Mouse (Mus musculus): Measurements from ENCODE around the gene Tmem94. TPM values are rescaled to one million over a fixed set of nuclear protein-coding genes. Genes with fewer than 3 reads are reported as not detected.

Gene Tmem94
- polyA plus RNA-seq, 1 experiment from 2014 or later, result 8.3 TPM

DNA sequence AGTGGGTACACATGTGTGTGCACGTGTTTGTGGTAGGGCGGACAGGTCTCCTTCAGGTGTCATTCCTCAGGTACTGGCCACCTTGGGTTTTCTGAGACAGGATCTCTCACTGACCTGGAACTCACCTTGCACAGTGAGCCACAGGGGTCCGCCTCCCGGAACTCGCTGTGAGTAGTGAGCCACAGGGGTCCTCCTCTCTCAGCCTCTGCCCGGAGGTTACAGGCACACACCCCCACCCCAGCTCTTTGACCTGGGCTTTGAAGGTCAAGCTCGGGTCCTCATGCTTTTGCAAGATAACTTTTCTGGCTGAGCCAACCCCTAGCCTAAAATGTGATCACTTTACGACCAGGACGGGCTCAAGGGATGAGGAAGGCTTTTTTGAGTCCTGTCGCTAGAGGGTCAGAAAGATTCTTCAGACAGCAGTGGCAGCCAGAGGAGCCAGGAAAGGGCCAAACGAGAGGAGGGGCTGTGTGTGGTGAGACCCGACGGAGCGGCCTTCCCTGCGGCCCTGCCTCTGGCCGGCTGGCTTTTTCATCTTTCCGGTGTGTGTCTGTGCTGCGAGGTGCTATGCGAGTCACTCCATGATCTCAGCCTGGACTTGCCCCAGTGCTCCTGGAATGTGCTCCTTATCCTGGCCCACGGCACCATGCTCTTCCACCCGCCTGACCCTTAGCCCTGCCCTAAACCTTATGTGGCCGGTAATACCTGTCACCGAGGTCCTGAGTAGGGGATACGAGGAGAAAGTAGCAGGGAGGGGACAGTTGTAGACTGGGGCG, 65.5 kb downstream of the Tmem94 start:
- no peak for DNase-seq (ENCODE audit: low spot score)

DNA sequence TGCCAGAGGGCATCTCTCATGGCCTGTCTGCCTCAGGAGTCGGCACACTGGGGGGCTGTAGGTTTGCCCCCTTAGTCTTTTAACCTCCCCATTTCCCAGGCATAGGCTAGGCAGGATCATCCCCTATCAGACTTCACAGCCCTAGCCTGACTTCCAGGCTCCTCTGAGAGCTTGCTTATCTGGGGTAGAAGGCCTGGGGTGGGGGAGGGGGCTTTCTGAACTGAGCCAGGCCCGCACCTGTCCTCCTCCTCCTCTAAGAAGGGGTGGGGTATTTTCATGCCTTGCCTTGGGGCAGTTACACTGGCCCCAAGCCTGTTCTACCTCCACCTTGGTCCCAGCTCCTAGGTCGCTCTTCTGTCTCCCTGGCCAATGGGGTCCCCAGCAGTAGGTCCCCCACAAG, 66.3 kb downstream of the Tmem94 start:
- no peak for DNase-seq (ENCODE audit: low spot score)

DNA sequence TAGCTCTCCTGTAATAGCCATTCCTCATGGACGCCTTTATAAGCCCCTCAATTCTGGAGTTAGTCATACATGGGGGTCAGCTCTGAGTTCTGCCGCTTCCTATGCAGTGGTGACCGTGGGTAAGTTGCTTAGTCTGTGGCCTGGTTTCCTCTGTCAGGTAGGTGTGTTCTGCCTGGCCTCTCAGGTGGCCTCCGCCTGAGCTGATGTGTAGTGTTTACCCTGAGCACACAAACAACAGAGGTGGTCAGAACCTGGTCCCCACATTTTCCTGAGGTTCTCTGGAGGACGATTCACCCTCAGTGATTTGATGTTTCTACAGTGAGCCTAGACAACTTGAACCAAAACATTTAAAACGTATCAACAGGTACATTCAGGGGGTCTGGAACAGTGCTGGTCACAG, 66.8 kb downstream of the Tmem94 start:
- no peak for DNase-seq (ENCODE audit: low spot score)

DNA sequence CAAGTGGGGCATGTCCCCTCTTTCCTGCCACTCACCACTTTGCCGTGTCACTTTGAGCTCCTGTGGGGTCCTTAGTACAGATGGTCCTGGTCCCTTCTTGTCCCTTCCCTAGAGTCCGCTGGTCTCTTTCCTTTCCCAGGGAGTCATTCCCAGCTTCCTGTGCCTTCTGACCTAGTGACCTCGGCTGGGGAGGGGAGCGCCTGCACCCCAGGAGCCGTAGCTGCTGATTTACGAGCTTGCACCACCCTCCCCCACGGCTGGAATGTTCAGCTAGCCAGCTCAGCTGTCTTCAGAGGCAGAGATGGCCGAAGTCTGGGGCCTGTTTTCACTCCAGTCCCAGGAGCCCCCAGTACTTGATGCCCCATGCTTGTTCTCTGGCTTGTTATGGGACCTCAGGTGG, 67.3 kb downstream of the Tmem94 start:
- DNase-seq (ENCODE audit: low spot score), result no peak

DNA sequence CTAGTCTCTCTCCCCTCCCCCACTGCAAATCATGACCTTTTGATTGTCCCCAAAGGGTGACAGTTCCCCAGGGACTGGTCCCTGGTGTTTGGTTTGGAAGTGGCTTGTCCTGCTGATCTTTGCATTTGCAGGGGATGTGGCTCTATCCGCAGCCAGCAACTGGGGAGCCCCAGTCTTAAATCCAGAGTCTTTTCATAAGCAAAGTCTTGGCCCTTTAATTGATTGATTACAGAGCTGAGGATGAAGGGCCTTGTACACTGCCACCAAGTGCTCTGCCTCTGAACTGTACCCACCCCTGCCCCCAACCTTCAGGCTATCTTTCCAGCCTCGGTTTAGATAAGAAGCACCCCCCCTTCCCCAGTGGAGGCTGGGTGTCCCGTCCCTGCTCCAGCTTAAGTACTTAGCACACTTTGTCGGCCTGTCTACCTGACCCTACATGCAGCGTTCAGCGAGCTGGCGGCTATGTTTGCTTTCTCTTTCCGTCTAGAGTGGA, 67.8 kb downstream of the Tmem94 start:
- no peak for DNase-seq (ENCODE audit: low spot score)

- no peak for DNase-seq (ENCODE audit: low spot score)
Measured at GRCm38 (mm10) chr11:115834033-115834432, 68.8 kb downstream of the Tmem94 start.

DNA sequence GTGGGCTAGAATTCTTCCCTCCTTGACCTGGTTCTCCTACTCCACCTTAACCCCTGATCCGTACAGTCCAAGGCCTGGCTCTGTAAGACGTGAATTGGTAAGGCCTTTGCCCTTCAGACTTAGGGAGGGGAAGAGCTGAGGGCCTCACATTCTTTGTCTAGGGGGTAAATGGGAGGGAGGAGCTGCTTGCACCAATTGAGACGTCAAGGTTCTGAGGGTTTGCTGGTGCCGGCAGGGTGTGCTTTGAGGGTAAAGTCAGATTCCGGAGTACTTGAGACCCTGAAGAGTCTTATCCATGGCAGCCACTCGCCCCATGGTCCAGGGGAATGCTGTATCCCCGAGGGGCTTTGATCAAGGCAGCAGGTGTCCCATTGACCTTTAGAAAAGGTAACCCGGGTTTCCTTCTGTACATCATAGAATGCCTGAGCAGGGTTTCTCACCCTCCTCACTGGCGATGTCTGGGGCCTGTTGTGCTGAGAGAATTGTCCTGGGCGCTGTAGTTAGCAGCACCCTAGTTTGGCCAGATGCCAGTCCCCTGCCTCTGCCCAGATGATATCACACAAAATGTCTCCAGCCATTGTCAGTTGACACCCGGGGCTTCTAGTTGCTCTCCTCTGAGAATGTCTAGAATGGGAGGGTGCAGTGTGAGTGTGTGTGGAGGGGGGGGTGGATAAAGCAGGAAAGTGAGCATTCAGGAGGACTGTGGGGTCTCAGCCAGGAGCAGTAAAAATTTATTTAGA, 71.6 kb downstream of the Tmem94 start:
- DNase-seq (ENCODE audit: low spot score), result no peak

GRCm38 (mm10) chr11:115837606-115838345, 72.5 kb downstream of the Tmem94 start:
- DNase-seq (ENCODE audit: low spot score), result no peak

- DNase-seq (ENCODE audit: low spot score), result no peak
Measured at GRCm38 (mm10) chr11:115838895-115839311, 73.7 kb downstream of the Tmem94 start.

DNA sequence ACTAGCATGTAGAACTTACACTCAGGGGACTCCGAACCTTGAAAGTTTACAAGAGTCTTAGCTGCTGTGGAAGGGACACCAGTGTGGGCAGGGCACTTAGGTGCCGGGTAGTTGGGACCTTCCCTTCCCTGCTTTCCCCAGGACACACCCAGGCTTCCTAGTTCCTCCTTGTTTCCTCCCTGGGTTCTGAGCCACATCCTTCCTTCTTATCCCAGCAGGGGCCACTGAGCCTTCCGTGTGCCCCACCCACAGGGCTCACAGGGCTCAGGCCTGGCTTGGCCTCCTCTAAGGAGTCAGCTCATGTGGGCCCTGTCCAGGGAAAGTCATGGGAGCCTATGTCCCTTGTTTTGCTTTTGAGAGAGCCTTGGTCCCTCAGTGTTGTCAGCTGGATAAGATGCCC, 74.5 kb downstream of the Tmem94 start:
- no peak for DNase-seq (ENCODE audit: low spot score)

- no peak for DNase-seq (ENCODE audit: low spot score)
Measured at GRCm38 (mm10) chr11:115841044-115841443, 75.8 kb downstream of the Tmem94 start.

GRCm38 (mm10) chr11:115841961-115842550, 76.8 kb downstream of the Tmem94 start:
- DNase-seq (ENCODE audit: low spot score), result no peak

- no peak for DNase-seq (ENCODE audit: low spot score)
Measured at GRCm38 (mm10) chr11:115843141-115843890, 78.1 kb downstream of the Tmem94 start.

GRCm38 (mm10) chr11:115843891-115844239, 78.6 kb downstream of the Tmem94 start:
- no peak for DNase-seq (ENCODE audit: low spot score)

GRCm38 (mm10) chr11:115844240-115844639, 79.0 kb downstream of the Tmem94 start:
- DNase-seq (ENCODE audit: low spot score), result no peak

GRCm38 (mm10) chr11:115845819-115846218, 80.6 kb downstream of the Tmem94 start:
- DNase-seq (ENCODE audit: low spot score), result no peak

Small RNA genes within 50 kb of the gene (microRNA-seq; reads per million reads assigned to microRNA genes)
- gene Mir5621 (ENCODE audit: borderline number of aligned reads), result not detected

Other genes with a start within 250 kb of the Tmem94 start
- 1,265 and 1,278 TPM in 2 replicates for gene Sumo2, start 229.2 kb upstream of the Tmem94 start, polyA plus RNA-seq (2015; fragmentation: Nextera tagmentation; extraction: Ambion mirVana)
- gene Nup85, start 201.0 kb upstream of the Tmem94 start, polyA plus RNA-seq (2015; fragmentation: Nextera tagmentation; extraction: Ambion mirVana), result 148 and 163 TPM in 2 replicates
- 81.2 and 85.3 TPM in 2 replicates for gene Mrps7, start 161.5 kb upstream of the Tmem94 start, polyA plus RNA-seq (2015; fragmentation: Nextera tagmentation; extraction: Ambion mirVana)
- gene Gga3, start 161.4 kb upstream of the Tmem94 start, polyA plus RNA-seq (2015; fragmentation: Nextera tagmentation; extraction: Ambion mirVana), result 20.1 and 20.9 TPM in 2 replicates
- 120 and 121 TPM in 2 replicates for gene Mif4gd, start 152.5 kb upstream of the Tmem94 start, polyA plus RNA-seq (2015; fragmentation: Nextera tagmentation; extraction: Ambion mirVana)
- gene Slc25a19, start 137.1 kb upstream of the Tmem94 start, polyA plus RNA-seq (2015; fragmentation: Nextera tagmentation; extraction: Ambion mirVana), result 35.5 and 39.5 TPM in 2 replicates
- 143 and 144 TPM in 2 replicates for gene Grb2, start 56.8 kb upstream of the Tmem94 start, polyA plus RNA-seq (2015; fragmentation: Nextera tagmentation; extraction: Ambion mirVana)
- 3.5 and 3.7 TPM in 2 replicates for gene Caskin2, start 48.2 kb downstream of the Tmem94 start, polyA plus RNA-seq (2015; fragmentation: Nextera tagmentation; extraction: Ambion mirVana)
- 23.4 and 23.5 TPM in 2 replicates for gene Tsen54, start 49.3 kb downstream of the Tmem94 start, polyA plus RNA-seq (2015; fragmentation: Nextera tagmentation; extraction: Ambion mirVana)
- 15.6 and 15.7 TPM in 2 replicates for gene Llgl2, start 58.6 kb downstream of the Tmem94 start, polyA plus RNA-seq (2015; fragmentation: Nextera tagmentation; extraction: Ambion mirVana)
- 1.4 and 1.5 TPM in 2 replicates for gene Myo15b, start 93.0 kb downstream of the Tmem94 start, polyA plus RNA-seq (2015; fragmentation: Nextera tagmentation; extraction: Ambion mirVana)
- gene Smim5, start 134.5 kb downstream of the Tmem94 start, polyA plus RNA-seq (2015; fragmentation: Nextera tagmentation; extraction: Ambion mirVana), result 35.4 and 39.8 TPM in 2 replicates
- 3.8 and 4.8 TPM in 2 replicates for gene Smim6, start 146.6 kb downstream of the Tmem94 start, polyA plus RNA-seq (2015; fragmentation: Nextera tagmentation; extraction: Ambion mirVana)
- gene Sap30bp, start 167.8 kb downstream of the Tmem94 start, polyA plus RNA-seq (2015; fragmentation: Nextera tagmentation; extraction: Ambion mirVana), result 47.2 and 48.8 TPM in 2 replicates
- 16.8 and 18.9 TPM in 2 replicates for gene Recql5, start 168.0 kb downstream of the Tmem94 start, polyA plus RNA-seq (2015; fragmentation: Nextera tagmentation; extraction: Ambion mirVana)
- 7.8 TPM in 2 replicates for gene Itgb4, start 209.3 kb downstream of the Tmem94 start, polyA plus RNA-seq (2015; fragmentation: Nextera tagmentation; extraction: Ambion mirVana)
- 182 and 188 TPM in 2 replicates for gene Galk1, start 247.3 kb downstream of the Tmem94 start, polyA plus RNA-seq (2015; fragmentation: Nextera tagmentation; extraction: Ambion mirVana)